Mouse (Mus musculus): ENCODE data around the gene Nf1.

The Nf1 gene

GRCm38 (mm10) chr11:79483392-79483791 lies 143.9 kb downstream of the Nf1 start:
- DNase-seq: no peak

- no peak for DNase-seq
Observed at GRCm38 (mm10) chr11:79483876-79484528, 144.5 kb downstream of the Nf1 start.

- DNase-seq: no peak
Observed at GRCm38 (mm10) chr11:79484721-79485120, 145.2 kb downstream of the Nf1 start.

GRCm38 (mm10) chr11:79494976-79495800 lies 155.7 kb downstream of the Nf1 start:
- DNase-seq: no peak

- DNase-seq: no peak
Observed at GRCm38 (mm10) chr11:79502917-79503316, 163.4 kb downstream of the Nf1 start.

GRCm38 (mm10) chr11:79503845-79504244 lies 164.4 kb downstream of the Nf1 start, which contains the start of gene Omg:
Gene Omg (minus strand): TSS chr11:79504084.
- DNase-seq: no peak

GRCm38 (mm10) chr11:79504506-79504905 lies 165.0 kb downstream of the Nf1 start:
- no peak for DNase-seq

- no peak for DNase-seq
Observed at GRCm38 (mm10) chr11:79511970-79512369, 172.5 kb downstream of the Nf1 start.

- DNase-seq: no peak
Observed at GRCm38 (mm10) chr11:79515331-79515730, 175.8 kb downstream of the Nf1 start.

GRCm38 (mm10) chr11:79515798-79516197 lies 176.3 kb downstream of the Nf1 start:
- no peak for DNase-seq

GRCm38 (mm10) chr11:79519299-79519698 lies 179.8 kb downstream of the Nf1 start:
- no peak for DNase-seq

GRCm38 (mm10) chr11:79519878-79520291 lies 180.4 kb downstream of the Nf1 start:
- no peak for DNase-seq

GRCm38 (mm10) chr11:79520772-79521171 lies 181.3 kb downstream of the Nf1 start:
- no peak for DNase-seq

- DNase-seq: no peak
Observed at GRCm38 (mm10) chr11:79521930-79522329, 182.4 kb downstream of the Nf1 start.

GRCm38 (mm10) chr11:79522944-79523343 lies 183.5 kb downstream of the Nf1 start:
- DNase-seq: no peak

- no peak for DNase-seq
Observed at GRCm38 (mm10) chr11:79523560-79524309, 184.2 kb downstream of the Nf1 start, which contains the start of gene Evi2b. Gene Evi2b (minus strand): TSS chr11:79523762.

GRCm38 (mm10) chr11:79524310-79524575 lies 184.8 kb downstream of the Nf1 start:
- no peak for DNase-seq

- DNase-seq: no peak
Observed at GRCm38 (mm10) chr11:79526549-79526948, 187.1 kb downstream of the Nf1 start.

- DNase-seq: no peak
Observed at GRCm38 (mm10) chr11:79527015-79527738, 187.7 kb downstream of the Nf1 start.

- no peak for DNase-seq
Observed at GRCm38 (mm10) chr11:79527739-79528384, 188.4 kb downstream of the Nf1 start.

GRCm38 (mm10) chr11:79528601-79529000 lies 189.1 kb downstream of the Nf1 start:
- no peak for DNase-seq

GRCm38 (mm10) chr11:79529226-79529625 lies 189.7 kb downstream of the Nf1 start:
- no peak for DNase-seq

All from cerebellum, adult 11 months (tissue).